Mouse (Mus musculus) urinary bladder, postnatal 4 days (tissue): Measurements from ENCODE around the gene Siva1.

Experiments used
- DNase-seq, 2 experiments: peaks; one replicate each; pipeline ENCODE4 v3.0.0; 2021 to 2022; ENCODE audit warnings: low spot score in 2 of 2

Gene Siva1

GRCm38 (mm10) chr12:112659109-112659508 lies 14.6 kb downstream of the Siva1 start:
- DNase-seq: peak; percentile 63 to 85

GRCm38 (mm10) chr12:112660576-112661326 lies 16.3 kb downstream of the Siva1 start:
- DNase-seq: peak; percentile 67 to 75

DNA sequence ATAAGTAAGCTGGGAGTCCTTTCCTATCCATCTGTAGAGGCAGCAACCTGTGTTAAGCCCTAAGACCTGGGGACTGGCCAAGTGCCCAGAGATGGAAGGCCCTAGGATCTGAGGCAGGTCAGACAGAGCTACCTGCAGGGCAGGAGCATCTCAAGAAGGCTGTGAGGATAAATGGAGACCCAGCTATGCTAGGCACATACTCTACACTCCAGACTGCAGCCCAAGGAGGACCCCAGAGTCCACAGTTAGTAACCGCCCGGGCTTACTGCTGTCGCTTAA lies 16.8 kb downstream of the Siva1 start:
- DNase-seq: no peak

DNA sequence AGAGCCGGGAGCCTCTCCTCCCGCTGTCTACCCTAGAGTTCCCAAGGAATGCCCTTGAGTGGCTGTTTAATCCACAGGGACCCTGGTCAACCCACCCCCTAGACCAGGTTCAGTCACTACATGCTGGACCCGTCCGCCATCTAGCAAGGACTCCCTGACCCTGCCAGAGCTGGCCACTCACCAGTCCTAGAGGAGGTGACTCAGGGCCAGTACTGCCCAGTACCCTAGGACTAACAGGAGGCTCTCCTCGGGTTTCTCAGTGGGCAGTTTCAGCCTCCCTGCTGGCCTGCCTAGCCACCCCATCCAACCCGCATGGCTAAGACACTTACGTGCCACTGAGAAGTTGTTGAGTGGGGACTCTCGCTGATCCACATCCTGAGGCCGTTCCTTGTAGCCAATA lies 17.4 kb downstream of the Siva1 start:
- no peak for DNase-seq

GRCm38 (mm10) chr12:112663303-112663702 lies 18.8 kb downstream of the Siva1 start:
- no peak for DNase-seq

DNA sequence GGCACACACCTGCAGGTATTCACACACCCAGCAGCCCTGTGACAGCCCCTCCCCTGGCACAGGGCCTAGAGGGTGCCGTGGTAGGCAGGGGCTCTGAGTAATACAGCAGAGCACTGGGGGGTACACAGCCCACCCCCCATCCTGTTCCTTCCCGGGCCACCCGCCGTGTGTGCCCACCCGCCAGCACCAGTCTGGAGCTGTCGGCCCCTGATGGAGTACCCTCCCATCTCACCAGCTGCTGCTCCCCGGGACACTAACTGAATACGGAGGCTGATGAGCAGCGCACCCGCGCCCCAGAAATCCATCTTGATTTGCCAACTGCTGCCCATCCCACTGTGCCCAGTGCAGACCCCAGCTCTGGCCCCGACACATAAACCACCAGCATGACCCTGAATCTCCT lies 19.2 kb downstream of the Siva1 start:
- no peak for DNase-seq

- no peak for DNase-seq
Measured at GRCm38 (mm10) chr12:112664124-112664523, 19.6 kb downstream of the Siva1 start.

DNA sequence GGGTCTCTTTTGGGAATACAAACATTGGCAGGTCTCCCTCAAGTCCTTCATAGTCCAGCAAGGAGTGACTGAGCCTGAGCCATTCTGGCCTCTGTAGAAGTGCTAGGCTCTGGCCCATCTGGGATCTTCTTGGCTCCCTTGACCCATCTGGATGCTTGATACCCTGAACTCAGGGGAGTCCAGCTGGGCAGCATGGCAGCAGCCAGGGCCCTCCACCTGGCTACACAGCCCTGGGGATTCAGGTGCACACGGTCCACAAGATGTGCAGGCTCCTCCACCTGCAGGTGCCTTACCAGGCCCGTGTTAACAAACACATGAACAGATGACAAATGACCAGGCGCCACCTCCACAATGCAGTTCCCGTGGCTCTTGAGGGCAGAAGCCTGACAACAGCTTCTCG lies 20.2 kb downstream of the Siva1 start:
- DNase-seq: no peak

GRCm38 (mm10) chr12:112665445-112665844 lies 21.0 kb downstream of the Siva1 start:
- DNase-seq: no peak

GRCm38 (mm10) chr12:112665881-112666544 lies 21.5 kb downstream of the Siva1 start:
- no peak for DNase-seq

DNA sequence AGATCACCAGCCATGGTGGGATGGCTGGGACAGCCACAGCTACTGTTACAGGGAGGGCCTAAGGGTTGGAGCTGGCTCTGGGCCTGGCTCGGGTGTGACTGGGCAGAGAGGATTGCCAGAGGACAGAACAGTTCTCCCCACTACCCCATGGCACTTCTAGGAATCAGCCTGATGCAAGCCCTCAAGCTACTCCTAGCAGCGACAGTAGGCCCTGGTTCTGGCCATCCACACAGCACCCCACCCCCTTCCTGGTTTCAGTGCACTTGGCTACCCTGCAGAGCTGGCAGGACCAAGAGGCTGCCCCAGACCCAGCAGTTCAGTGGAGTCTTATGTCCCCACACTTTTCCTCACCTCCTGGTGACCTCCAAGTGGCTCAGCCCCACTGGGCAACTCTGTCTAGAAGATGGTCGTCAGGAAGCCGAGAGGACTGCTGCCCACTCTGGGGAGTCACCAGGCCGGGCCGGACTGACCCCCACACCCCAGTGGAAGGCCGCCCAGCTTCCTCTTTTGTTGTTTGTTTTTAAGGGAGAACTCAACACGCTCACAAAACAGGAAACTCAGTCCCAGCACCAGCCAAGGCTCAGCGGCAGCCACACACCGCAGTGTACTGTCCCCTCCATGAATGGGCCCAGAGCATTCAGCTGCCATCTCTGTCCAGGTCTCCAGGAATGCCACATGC lies 23.3 kb downstream of the Siva1 start:
- no peak for DNase-seq

DNA sequence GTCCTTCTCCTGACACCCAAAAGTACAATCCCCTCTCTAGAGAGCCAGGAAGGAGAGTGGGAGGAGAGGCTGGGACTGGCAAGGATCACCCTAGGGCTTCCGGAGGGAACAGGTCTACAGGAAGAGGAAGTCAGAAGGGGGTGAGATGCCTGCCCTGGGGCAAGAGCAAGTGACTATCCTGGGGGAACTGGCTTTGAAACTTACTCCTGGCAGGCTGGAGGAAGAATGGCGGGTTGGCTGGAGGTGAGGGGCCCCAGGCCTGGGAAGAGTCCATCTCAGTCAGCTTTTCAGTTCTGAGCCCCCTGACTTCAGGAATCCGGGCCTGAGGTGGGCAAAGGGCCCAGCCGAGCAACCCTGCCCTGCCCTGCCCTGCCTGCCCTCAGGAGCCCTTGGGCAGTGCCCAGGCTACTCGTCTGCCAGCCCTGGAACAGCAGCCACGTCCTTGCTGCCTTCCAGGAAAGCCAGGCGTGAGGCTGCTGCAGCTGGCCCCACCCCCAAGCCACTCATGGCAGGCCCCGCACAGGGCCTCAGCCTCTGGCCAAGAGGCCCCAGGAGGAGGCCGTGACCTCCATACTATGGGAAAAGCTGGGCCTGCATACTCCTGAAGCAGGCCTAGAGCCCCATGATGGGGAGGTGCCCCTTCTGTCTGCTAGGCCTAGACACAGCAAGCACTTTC lies 26.4 kb downstream of the Siva1 start:
- no peak for DNase-seq

GRCm38 (mm10) chr12:112671891-112672290 lies 27.4 kb downstream of the Siva1 start:
- no peak for DNase-seq

DNA sequence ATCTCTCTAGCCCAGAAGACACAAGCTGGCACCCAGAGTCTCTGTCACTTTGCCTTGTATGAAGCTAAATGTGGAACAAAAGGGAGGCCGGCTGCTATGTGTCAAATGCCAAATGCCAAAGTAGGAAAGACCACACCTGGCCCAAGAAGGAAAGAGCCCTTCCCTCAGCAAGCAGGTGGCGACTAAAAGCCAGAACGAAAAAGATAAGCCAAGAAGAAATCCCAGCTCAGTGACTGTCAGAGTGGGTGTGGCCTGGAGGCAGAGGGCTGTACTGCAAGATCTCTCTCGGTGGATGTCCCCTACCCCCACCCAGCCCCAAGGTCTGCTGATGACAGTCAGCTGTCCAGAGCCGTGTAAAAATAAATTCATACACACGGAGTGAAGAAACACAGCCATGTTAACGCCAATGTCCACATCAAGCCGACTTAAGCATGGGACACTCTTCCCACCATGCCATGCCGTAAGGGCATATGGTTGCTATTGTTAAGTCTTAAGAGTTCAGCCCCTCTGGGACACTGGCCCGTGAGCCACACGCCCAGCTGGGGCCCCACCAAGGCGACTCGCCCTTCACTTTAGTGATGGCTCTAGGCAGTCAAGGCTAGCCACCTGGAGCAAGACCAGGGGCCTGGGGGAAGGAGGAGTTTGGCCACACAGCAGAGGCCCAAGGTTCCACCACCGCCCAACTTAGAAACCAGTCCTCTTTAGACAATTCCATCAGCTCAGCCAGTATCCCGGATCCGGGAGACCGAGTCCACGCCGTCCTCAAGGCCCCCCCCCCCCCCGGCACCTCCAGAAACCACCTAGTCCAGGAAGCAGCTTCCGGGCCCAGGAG lies 28.5 kb downstream of the Siva1 start:
- DNase-seq: peak in 1 of 2 experiments; percentile 59

- peak in 1 of 2 experiments; percentile 60 for DNase-seq
Measured at GRCm38 (mm10) chr12:112673576-112674091, 29.2 kb downstream of the Siva1 start.

DNA sequence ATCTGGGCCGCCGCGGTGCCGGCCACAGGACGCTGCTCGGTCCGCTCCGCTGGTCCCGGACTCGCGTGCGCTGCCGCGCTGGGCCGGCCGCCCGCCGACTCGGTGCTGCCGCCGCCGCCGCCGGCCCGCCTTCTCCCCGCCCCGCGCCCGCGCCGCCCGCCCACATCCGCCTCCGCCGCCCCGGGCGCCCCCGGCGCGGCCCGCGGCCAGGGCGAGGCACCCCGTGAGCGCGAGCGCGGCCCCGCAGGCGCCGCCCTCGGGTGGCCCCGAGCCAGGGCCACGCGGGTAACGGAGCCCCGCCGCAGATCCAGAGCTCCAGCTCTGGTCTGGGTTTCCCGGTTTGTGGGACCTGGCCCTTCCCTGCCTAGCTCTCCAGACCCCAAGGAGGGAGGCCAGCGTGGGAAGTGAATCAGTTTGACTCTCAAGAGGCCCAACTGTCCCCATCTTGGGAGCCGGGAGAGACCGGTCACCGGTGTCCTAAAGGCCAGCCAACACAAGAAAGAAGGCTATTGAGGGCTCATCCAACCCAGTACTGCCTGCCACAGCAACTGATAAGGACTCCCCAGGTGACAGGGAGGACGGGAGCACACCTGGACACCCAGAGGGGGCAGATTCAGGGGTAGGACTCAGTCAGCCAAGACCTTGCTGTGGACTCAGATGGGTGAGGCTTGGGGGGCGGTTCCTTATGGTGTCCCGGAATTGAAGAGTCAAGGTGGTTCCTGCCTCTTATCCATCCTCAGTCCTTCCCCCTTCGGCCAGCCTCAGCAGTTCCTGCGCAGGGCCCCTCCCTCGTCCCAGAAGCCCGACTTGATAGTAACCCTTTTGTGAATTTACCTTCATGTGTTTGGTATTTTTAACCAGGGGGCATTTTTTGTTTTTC lies 29.9 kb downstream of the Siva1 start, which contains the start of gene Akt1:
Gene Akt1 (minus strand): TSS at position 753 of the 880 bp plus-strand sequence.
- peak in 1 of 2 experiments; percentile 58 for DNase-seq

DNA sequence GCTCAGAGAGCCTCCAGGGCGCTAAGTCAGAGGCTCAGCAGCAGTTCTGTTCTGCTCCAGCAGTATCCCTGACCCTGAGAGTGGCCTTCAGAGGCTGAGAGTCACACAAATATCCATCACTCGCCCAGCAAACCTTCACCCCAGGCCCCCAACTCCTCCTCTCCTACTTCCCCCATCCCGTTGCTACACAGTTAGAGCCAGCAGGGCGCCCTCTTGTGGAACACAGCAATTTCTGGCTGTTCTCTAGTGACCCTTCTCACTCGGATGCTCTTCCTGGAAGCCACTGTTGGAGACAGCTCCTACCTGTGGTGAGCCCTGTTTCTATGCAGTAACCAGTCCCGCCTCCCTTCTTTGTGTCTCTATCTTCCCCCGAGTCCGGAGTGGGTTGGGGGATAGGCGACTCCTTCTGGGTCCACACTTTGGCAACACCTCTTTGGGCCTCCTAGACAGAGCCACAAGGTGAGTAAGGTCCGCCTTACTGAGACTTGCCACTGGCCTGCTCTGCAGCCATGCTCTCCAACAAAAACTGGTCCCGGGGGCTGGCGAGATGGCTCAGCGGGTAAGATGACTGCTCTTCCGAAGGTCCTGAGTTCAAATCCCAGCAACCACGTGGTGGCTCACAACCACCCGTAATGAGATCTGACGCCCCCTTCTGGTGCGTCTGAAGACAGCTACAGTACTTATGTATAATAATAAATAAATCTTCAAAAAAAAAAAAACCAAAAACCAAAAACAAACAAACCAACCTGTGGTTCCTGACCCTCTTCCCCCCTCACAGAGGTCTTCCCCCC lies 31.0 kb downstream of the Siva1 start:
- DNase-seq: peak; percentile 78 to 86

DNA sequence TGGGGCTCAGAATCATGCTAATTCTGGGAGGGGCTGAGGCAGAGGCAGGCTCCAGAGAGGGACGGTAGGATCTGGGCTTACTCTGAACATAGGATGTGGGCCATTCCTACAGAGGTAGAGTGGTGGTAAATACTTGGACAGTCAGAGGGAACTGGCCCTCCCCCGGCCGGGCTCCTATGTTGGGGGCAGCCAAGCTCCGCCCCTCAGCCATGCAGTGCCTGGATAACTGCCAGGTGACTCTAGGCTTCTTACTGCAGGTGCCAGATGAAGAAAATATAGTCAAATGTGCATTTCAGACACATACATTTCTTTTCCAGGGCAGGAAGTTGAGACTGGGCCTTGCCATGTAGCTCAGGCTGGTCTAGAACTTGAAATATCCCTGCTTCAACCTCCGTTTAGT lies 32.6 kb downstream of the Siva1 start:
- no peak for DNase-seq

DNA sequence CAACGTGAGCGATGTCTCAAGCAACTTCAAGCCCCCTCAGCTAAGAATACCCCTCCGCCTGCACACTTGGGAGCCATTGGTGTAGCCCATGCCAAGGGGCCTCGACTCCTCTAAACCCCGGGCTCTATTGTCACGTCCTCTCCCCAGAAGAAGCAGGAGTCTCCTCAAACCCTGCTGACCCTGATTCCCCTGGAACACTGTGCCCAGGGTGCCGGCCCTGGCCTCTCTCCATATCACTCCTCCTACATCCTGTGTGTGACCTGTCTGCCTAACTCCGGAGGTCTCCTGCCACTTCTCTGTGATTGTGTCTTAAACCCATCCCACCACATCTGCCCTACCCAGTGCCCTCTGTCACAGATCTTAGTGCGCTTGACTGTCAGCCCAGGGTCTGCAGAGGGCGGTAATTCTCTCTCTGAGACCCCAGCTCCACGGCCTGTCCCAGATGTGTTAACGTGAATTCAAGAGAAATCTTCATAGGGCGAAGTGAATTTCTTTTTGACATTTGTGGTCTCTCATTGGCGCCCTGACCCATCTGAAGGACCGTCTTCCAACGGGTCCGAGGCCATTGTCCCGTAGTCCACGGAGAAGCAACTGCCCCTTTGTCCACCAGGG lies 33.6 kb downstream of the Siva1 start:
- no peak for DNase-seq
